Mouse (Mus musculus) ovary, postnatal 10 days (tissue): ENCODE results near the gene Thsd4.
"Not testable (repeated sequence)": the region's sequence is repeated elsewhere in the genome, so short reads cannot be mapped to it uniquely, and the experiment has no call there.

ENCODE experiments used
- DNase-seq: peaks from one replicate; pipeline ENCODE4 v3.0.0; 2022; ENCODE audit warnings: low spot score

The Thsd4 gene

GRCm38 (mm10) chr9:59945241-59945640 is 576.6 kb downstream of the Thsd4 start:
- no peak for DNase-seq

- DNase-seq, result no peak
These were observed 578.0 kb downstream of the Thsd4 start for GRCm38 (mm10) chr9:59943826-59944225.

- DNase-seq, result no peak
These were observed 579.3 kb downstream of the Thsd4 start for GRCm38 (mm10) chr9:59942501-59943085.

- DNase-seq, result no peak
These were observed 579.9 kb downstream of the Thsd4 start for GRCm38 (mm10) chr9:59941885-59942350.

- DNase-seq, result no peak
These were observed 580.6 kb downstream of the Thsd4 start for GRCm38 (mm10) chr9:59940913-59941884.

GRCm38 (mm10) chr9:59939691-59940090 is 582.2 kb downstream of the Thsd4 start:
- DNase-seq, result no peak

GRCm38 (mm10) chr9:59938529-59938928 is 583.3 kb downstream of the Thsd4 start:
- DNase-seq, result no peak

GRCm38 (mm10) chr9:59935866-59936265 is 586.0 kb downstream of the Thsd4 start:
- DNase-seq, result not testable (repeated sequence)

- no peak for DNase-seq
These were observed 591.6 kb downstream of the Thsd4 start for GRCm38 (mm10) chr9:59930248-59930647.
